Mouse (Mus musculus) brown adipose tissue, adult 24 weeks (tissue): ENCODE data around the gene Nenf. TPM values are rescaled to one million over a fixed set of nuclear protein-coding genes. Genes with fewer than 3 reads are reported as not detected.

Experiments used
- H3K27ac ChIP-seq: fragments of 200-500 bp; replicated peaks from 2 replicates; pipeline ENCODE4 v1.5.1; 2012; ENCODE audit warnings: low read depth, mild to moderate bottlenecking, low read length
- H3K4me1 ChIP-seq: fragments of 200-500 bp; 2 replicates; pipeline ENCODE4 v1.6.1; 2012; ENCODE audit warnings: low read length, mixed read lengths; ENCODE audit not compliant: control insufficient read depth, insufficient read depth, insufficient read length
- H3K4me3 ChIP-seq: fragments of 200-500 bp; 2 replicates; pipeline ENCODE4 v1.5.1; 2012; ENCODE audit warnings: low read depth, mild to moderate bottlenecking, low read length, moderate library complexity; ENCODE audit not compliant: insufficient read depth
- polyA plus RNA-seq: library from polyadenylated mRNA; stranded (reverse); fragments of >200 nt; gene quantifications from 2 replicates; pipeline ENCODE4 v1.2.4, GENCODE M21; 2012; ENCODE audit not compliant: missing spikeins, insufficient read depth, insufficient read length

Gene Nenf
- polyA plus RNA-seq, result 88.0 and 96.2 TPM in 2 replicates

DNA sequence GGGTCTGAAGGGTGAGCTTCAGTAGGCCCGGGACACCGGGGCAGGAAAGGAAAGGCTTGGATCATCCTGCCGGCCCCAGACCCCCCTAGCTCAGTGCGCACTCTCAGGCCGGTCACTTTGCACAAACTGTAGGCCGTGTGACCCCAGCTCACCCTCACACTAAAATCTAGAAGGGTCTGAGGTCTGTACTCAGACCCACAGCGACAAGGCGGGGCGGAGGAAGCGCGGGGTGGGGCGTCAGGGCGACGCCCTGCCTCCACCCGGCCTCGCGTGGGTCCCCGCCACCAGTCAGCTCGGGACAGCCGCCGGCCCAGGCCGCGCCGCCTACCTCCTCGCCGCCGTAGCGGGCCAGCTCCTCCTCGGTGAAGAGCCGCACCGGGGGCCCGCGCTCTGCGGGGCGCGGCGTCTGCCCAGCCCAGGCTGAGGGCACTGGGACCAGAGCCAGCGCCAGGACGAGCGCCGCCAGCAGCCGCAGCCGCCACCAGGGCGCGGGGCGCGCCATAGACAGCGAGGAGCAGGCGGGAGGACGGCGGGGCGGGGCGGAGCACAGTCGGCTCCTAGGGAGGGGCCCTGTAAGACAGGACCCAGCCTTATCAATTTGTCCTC, at the start of gene Nenf:
Gene Nenf, minus strand, starts transcription at position 604 of the 606 bp plus-strand sequence.
- peak within 1 kb of the TSS; percentile 54 for H3K27ac ChIP-seq
- H3K4me1 ChIP-seq, result peaks cover 9% of the 10 kb centered on the region; the same call in 1 of the 2 replicates
- peak within 1 kb of the TSS; percentile 92 for H3K4me3 ChIP-seq

DNA sequence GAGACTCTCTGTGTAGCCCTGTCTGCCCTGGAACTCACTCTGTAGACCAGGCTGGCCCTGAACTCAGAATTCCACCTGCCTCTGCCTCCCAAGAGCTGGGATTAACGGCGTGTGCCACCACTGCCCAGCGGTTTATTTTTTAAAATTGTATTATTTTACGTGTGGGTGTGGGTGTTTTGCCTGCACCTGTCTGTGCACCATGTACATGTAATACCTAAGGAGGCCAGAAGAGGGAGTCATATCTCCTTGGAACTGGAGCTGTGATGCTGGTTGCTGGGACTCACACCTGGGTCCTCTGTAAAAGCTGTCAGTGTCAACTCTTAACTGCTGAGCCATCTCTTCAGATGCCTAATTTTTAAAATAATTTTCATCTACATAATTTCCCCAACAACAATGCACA, 46.5 kb upstream of the Nenf start:
- Histone ChIP-seq H3K4me1 (peaks cover 5% of the 10 kb centered on the region; the same call in 1 of the 2 replicates), H3K4me3 (no peak overlapping the region), H3K27ac (no peak overlapping the region)

DNA sequence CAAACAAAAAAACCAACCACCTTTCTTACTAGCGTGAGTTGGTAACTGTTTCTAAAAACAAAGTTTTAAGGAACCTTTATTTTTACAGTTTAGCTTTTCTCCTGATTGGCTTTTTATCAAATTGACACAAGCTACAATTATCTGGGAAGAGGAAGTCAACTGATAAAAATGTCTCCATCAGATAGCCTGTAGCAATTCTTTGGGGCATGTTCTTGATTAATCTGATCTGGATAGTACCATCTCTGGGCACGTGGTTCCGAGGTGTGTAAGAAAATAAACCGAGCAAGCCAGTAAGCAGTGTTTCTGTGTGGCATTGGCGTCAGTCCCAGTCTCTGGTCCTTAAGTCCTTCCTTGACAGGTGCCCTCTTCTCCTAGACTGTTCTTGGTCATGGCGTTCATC, 44.4 kb upstream of the Nenf start:
- Histone ChIP-seq H3K4me3 (no peak overlapping the region), H3K27ac (no peak overlapping the region), H3K4me1 (0 out of 2 replicates have a peak, but pooled peaks cover 2% of the 10 kb centered on the region)

DNA sequence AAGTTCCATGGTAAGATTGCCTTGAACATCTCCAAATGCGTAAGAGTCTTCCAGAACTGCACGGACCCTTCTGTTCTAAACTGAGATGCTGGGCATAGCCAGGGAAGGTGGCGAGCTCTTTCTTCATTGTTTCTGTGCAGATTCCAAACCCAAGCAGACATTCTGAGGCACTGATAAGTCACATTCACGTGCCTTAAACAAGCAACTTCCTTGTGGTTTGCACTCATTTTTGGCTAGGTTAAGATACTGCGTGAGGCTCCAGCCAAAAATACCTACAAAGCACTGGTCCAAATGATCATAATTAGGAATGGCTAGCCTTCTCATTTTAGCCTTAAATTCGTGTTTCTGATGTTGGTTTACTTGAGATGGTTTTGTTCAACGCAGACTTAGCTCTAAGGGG, 41.5 kb upstream of the Nenf start:
- Histone ChIP-seq H3K27ac (no peak overlapping the region), H3K4me1 (no peaks in the 10 kb centered on the region), H3K4me3 (no peak overlapping the region)

DNA sequence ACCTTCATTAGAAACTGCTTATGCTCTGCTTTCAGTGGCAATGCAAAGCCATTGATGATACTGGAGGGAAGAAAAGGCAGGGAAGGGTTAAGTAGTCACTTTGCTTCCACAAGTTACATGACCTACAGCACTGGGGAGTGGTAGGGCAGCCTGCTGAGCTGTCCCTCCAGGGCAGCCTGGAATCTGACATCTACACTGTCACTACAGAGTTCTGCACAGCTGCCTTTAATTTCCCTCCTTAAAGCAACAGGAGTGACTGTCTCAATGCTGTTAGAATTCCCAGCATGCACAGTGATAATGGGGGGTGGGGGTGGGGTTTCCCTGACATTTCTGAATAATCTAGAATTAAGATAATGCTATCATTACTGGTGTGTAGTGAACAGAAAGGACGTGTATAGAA, 38.9 kb upstream of the Nenf start:
- H3K4me3 ChIP-seq, result no peak overlapping the region
- H3K27ac ChIP-seq, result no peak overlapping the region
- no peaks in the 10 kb centered on the region for H3K4me1 ChIP-seq

DNA sequence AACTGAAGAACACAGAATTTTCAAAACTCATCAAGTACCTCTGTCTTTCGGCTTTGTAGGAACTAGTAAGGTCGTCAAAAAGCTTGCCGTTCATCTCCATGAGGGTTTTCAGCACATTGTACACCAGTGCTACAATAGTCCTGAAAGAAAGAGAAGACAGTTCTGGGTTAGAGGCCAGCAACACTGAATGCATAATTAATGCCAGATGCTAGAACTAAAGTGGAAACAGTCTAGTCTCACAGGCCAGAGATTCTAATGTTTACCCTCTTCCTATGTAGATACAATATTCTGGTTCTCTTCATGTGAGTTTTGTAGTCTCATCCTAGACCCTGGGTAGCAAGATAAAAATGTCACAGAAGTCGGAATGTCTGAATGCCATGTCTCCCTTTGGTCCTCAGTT, 35.8 kb upstream of the Nenf start:
- Histone ChIP-seq H3K4me1 (no peaks in the 10 kb centered on the region; the same call in 1 of the 2 replicates), H3K27ac (no peak overlapping the region), H3K4me3 (no peak overlapping the region)

DNA sequence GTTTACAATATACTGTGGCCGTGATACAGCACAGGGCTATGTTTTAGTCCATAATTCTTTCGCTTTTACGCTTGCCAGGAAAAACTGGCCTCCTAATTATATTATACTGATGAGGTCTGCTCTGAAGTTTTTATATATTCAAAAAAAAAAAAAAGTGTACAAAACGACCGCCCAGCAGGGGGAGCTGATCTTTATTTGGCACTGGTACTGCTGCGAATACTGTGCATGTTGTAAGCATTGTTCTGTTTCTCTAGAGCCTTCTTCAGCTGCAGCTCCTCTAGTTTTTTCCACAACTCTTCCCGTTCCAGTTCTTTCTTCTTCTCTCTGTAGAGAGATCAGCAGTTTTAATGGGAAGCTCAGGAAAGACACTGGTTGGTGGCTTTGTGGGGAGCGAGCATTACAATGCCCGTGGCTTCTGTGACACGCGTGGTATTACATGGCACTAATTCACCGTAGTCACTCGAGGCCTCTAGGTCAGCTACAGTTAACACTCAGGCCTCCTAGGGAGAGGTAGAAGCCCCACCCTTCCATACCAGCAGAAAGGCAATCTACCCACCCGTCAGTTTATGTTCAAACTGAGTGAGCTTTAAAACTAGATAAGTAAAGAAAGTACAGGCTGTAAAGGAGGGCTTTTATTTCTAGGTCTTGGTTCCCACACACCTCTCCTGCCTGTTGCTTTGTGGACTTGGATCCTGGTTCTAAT, 34.9 kb upstream of the Nenf start:
- Histone ChIP-seq H3K27ac (no peak overlapping the region), H3K4me1 (no peaks in the 10 kb centered on the region; the same call in 1 of the 2 replicates), H3K4me3 (no peak overlapping the region)

DNA sequence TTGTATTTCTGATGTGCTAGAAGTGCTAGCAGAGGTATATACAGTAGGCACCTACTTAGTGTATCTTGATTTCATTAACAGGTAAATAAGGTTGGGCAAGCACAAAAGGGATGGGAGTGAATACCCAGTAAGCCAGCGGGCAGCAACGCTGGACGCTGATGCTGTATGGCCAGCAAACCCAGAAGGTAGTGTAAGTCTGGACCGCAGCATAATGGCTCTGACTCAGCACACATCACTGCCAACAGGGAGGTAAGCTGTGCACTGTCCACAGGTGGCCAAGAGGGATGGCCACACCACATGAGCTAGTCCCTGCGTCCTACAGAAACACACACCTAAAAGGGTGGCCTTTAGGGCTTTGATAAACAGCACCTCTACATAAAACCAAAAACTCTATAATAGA, 32.4 kb upstream of the Nenf start:
- Histone ChIP-seq H3K4me3 (no peak overlapping the region), H3K27ac (no peak overlapping the region), H3K4me1 (no peaks in the 10 kb centered on the region; the same call in 1 of the 2 replicates)

DNA sequence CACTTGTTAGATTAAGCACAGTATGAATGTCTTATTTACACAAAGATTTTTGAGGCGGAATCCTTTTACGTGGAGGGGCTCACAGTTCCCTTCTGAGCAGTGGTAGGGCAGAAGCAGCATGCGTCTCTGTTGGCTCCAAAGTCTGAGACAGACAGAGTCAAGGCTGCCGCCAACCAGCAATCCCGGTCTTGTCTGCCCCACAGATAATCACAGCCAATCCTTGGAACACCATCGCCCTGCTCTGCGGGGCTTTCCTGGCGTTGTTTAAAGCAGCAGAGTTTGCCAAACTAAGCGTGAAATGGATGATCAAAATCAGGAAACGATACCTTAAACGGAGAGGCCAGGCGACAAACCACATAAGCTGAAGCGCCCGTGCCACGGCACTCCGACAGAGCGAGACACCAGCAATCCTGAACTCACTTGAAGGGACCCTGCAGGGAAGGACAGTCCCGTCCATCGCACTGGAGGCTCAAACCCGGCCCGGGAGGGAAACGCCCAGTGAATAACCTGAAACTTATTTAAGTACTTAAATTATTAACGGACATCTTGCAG, 31.6 kb upstream of the Nenf start:
- H3K4me1 ChIP-seq, result no peaks in the 10 kb centered on the region; the same call in 1 of the 2 replicates
- H3K27ac ChIP-seq, result no peak overlapping the region
- H3K4me3 ChIP-seq, result no peak overlapping the region

DNA sequence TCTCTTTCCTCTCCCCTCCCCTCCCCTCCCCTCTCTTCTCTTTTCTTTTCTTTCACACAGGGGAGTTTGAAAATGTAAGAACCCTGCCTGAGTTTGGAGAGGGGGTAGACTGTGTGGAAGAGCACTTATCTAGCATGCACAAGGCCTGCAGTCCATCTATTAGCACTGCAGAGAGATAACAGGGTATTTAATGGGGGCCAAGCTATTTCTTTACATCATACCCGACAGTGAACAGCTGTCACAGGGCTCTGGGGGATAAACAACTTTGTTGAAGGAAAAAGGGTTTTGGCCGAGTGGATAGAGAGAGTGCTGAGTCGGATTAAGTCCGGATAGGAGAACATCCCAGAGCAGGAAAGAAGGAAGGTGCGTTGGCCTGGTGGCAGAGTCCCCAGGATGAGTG, 31.0 kb upstream of the Nenf start:
- Histone ChIP-seq H3K27ac (no peak overlapping the region), H3K4me1 (no peaks in the 10 kb centered on the region; the same call in 1 of the 2 replicates), H3K4me3 (no peak overlapping the region)

DNA sequence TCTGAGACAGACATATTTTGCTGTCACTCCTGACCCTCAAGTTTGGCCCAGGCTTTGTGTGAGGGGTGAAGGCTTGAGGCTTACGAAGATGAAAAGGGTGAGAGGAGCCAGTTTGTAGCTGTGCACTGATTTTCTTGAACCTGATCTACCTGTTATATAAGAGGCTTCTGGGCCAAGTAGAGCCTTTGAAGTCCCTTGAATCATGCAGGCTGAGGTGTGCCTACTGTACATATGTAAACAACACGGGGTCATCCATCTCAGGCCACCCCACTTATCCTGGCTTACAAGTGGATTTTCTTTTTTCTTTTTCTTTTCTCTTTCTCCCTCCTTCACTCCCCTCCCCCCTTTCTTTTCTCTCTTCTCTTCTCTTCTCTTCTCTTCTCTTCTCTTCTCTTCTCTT, 30.6 kb upstream of the Nenf start:
- Histone ChIP-seq H3K27ac (no peak overlapping the region), H3K4me1 (no peaks in the 10 kb centered on the region; the same call in 1 of the 2 replicates), H3K4me3 (no peak overlapping the region)

DNA sequence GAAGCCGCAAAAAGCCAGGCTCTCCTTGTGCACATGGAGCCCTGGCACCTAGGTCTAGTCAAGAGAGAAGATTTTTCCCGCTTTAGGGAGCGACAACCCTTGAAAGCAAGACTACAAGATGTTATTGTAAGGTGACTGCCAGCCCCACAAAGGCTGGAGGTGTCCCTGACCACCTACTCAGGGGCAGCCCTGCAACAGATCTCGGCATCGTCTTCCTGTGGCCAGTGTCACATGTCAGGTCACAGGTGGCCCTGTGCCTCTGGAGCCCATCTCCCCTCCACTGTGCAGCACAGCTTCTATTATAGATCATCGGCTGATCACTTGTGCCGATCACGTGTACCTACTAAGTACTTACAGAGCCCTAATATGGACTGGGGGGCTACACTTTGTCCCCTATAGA, 29.6 kb upstream of the Nenf start:
- Histone ChIP-seq H3K27ac (no peak overlapping the region), H3K4me3 (no peak overlapping the region), H3K4me1 (no peaks in the 10 kb centered on the region; the same call in 1 of the 2 replicates)

DNA sequence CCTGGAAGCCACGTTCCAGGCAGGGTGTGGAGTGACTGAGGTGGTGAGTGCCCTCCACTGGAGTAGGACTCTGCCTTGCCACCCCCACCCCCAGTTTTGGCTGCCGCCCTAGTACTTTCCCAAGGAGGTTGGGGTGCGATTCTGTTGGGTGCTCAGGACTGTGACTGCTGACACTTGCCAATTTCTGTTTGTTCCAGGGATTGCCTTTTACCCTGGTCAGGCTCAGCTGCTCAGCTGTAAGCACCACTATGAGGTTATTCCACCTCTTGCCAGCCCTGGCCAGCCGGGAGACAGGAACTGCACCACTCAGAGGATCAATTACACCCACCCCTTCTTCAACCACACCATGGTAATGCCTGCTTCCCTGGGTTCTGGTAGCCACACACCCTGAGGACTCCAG, 22.5 kb upstream of the Nenf start:
- Histone ChIP-seq H3K4me1 (no peaks in the 10 kb centered on the region), H3K27ac (no peak overlapping the region), H3K4me3 (no peak overlapping the region)

DNA sequence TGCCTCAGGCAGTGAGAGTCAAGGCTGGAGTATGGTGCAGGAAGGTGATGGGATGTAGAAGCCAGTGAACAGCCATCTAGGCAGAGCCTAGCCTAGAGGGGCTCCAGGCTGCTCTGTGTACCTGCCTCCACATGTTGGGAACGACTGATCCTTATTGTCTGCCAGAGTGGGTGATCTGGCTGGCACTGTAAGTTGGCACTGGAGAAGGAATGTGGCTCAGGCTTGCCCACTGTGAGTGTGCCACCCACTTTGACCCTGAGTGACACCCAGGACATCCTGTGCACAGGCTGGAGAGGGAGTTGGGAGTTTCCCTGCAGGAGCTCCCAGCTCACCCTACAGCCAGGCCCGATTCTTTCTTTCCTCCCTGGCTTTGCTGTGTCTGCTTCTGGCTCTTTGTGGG, 21.9 kb upstream of the Nenf start:
- Histone ChIP-seq H3K4me1 (no peaks in the 10 kb centered on the region), H3K27ac (no peak overlapping the region), H3K4me3 (no peak overlapping the region)

DNA sequence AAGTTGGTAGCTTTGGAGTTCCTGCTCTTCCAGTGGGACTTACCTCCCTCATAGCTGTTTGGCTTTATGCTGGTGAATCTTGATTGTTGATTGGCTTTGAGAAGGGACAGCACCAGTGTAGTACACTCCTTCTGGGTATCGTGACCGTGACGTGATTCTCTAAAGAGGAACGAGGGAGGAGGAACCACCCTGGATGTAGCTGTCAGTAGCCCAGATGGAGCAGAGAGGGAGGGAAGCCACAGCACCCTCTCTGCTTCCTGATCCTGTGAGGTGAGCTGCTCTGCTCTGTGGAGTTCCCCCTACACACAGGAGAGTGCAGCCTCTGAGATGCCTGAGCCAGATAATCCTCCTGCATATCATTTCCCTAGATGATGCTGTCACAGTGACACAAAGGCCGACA, 16.5 kb upstream of the Nenf start:
- Histone ChIP-seq H3K4me3 (no peak overlapping the region), H3K27ac (no peak overlapping the region), H3K4me1 (no peaks in the 10 kb centered on the region)

DNA sequence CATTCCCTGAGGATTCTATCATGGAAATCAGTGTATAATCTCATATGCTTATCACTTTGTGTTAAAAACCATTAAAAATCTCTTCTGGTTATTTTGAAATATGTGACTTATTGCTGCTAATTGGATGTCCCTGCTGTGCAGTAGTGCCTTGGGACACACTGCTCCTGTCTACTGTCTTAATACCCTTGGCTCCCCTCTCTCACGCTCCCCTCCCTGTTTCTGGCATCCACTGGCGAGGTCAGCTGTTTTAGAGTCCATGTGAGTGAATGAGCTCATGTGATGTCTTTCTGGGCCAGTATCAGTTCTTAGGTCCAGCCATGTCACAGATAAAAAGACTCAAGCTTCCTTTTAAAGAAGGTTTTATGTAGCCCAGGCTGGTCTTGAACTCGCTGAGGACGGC, 12.4 kb upstream of the Nenf start:
- no peaks in the 10 kb centered on the region; the same call in 1 of the 2 replicates for H3K4me1 ChIP-seq
- no peak overlapping the region for H3K27ac ChIP-seq
- no peak overlapping the region for H3K4me3 ChIP-seq
